Mouse (Mus musculus): ENCODE results near the gene Sorbs1. TPM values are rescaled to one million over a fixed set of nuclear protein-coding genes. Genes with fewer than 3 reads are reported as not detected.
"Not testable (repeated sequence)": the region's sequence is repeated elsewhere in the genome, so short reads cannot be mapped to it uniquely, and the experiment has no call there.

Gene Sorbs1
- total RNA-seq (2021): 100 to 1,000 TPM; 642 to 766 TPM
- long read RNA-seq, experiment 1, partial matches to known transcripts: 34 of 90 reads
- long read RNA-seq, experiment 1, other reads (novel, unspliced or antisense): 55 of 90 reads
- long read RNA-seq, experiment 2, partial matches to known transcripts: 14 of 64 reads
- long read RNA-seq, experiment 2, other reads (novel, unspliced or antisense): 48 of 64 reads

DNA sequence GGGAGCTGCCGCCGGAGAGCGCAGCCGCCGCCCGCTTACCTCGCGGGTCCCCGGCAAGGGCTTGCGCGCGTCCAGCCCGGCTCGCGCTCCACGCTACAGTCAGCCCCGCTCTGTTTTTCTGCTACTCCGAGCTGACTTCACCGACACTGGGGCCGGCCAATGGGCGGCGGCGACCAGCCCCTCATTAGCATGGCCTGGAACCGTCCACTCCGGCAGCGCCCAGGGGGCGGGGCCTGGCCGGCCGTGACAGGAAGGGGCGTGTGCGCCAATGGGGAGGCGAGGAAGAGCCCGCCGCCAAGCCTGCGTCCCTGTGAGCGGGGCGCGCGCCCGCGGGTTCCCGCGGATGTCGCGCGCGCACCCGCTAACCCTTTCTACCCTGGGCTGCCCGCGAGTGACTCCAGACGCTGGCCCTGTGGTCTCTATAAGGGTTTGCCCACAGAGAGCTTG, at the start of gene Sorbs1:
Sorbs1 (minus strand) TSS at position 148 of the 447 bp plus-strand sequence.
- DNase-seq: peak; percentile 96 to 99

DNA sequence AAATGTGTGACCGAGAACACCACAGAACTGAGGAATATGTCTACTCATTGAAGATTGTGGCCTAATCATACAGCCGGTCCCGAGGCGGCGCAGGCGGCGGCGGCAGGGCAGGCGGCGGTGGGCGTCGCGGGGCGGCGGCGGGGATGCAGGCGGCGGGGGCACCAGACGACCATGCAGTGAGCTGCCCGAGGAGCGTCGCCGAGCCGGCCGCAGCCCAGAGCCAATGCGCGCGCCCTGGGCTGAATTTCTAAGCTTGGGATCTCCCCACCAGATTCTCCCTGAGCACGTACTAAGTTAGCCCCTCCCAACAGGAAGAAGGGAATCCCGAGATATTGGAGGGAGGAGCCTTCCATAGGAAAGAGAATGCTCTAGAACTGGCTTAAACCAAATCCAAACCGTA, 47.9 kb upstream of the Sorbs1 start:
- not testable (repeated sequence) for DNase-seq

DNA sequence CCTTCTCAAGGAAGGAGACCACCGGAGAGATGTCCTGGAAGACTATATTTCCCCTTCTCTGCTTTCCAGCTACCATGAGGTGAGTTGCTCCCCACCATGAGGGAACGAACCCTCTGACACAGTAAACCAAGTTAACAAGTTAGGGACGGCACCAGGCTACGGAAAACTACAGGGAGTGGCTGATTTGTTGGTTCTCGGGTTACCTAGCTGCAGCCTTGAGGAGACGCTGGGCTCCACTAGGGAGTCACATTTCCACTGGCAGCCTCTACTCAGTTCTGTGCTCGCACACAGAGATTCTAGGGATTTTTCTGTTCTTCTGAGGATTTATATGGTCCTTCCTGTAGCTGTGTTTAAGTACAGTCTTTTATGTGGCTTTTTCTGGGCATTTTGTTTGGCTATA, 42.5 kb upstream of the Sorbs1 start:
- DNase-seq: no peak

GRCm38 (mm10) chr19:40555136-40555535, 41.6 kb upstream of the Sorbs1 start:
- no peak for DNase-seq

DNA sequence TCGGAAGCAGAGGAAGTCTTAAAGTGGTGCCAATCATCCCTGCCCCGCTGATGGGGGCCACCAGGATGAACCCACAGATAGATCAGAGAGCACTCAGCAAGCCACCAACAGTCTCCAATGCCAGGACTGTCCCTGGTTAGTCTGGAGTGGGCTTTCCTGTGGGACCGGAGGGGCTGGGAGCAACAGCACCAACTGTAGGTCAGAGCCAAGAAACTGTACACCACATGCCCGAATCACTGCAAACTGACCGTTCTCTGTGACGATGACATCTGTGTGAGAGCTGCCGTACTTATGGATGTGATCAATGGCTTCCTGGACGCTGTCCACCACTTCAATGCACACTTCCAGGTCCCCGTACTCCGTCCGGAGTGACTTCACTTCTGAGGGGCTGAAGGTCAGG, 40.8 kb upstream of the Sorbs1 start:
- no peak for DNase-seq

DNA sequence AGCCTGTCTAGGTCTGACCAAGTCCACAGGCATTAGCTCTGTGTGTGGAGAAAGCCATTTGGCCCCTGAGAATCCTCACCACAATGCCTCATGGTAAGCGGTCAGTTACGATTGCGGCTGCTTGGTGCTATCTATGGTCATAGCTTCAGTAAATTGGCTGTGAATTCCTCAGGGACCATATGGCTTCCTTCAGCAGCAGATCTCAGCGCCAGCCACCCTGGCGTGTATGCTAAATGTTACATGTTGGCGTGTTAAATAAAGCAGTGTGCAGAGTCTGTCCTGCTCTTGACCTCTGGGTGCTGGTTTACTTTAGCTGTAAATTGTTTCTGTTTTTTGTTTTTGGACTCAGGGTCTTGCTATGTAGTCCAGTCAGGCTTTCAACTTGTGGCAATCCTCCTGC, 40.3 kb upstream of the Sorbs1 start:
- DNase-seq: no peak

GRCm38 (mm10) chr19:40553014-40553789, 39.6 kb upstream of the Sorbs1 start:
- DNase-seq: no peak

DNA sequence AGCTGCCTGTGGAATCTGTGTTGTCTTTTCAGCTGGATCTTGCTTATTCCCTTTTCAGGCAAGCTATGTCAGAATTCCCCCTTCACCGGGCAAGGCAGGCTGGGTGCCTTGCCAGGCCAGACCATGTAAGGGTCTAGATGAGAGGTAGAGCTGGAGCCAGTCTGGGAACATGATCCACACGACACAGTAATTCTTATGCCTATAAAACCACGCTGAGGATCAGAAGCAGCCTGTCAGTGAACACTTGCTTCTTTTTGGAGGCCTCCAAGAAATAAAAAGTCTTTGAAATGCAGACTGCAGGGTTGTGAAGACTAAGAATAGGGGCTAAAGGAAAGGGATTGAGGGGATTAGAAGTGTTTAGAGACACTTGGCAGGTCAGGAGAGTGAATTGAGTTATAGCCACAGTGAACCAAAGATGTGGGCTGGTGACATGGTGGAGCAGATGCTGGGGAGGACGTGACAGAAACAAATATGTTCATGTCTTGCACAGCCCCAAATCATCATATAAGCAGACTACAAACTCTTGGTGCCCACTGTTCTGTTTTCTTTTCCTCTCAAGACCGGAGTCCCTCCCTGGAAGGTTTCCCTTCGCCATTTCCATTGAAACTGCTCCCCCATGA, 36.0 kb upstream of the Sorbs1 start:
- DNase-seq: no peak

DNA sequence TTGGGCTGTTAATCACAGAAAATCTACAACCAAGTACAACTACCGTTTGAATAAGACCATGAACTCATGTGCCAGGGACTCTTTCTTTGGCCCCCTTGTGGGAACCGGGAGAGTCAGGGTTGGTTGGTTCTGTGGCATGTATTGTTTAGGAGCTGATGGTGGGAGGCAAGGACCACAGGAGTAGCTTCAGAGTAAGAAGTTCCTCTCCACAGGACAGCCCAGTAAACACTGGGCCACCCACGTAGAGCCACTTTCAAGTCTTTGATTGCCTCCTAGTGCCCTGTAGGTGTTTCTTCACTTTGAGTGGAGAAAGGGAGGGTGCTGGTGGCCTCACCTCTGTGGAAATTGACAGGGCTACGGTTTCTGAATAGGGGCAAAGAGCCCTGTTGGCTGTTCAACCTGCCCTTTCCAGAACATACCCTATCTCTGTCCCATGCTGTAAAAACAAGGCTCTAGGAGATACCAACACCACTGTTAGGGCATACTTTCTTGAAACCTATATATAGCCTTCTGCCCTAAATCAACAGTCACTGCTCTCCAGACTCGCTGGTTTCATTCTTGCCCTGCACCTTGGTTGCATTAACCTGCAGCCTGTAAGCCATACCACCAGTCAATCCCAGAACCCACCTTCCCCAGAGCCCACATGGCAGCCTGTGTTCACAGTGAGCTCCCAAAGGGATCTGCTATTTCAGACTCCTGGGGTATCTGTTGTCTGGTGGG, 35.4 kb upstream of the Sorbs1 start:
- DNase-seq: no peak

GRCm38 (mm10) chr19:40548386-40548785, 34.8 kb upstream of the Sorbs1 start:
- DNase-seq: no peak

GRCm38 (mm10) chr19:40544856-40545255, 31.3 kb upstream of the Sorbs1 start:
- DNase-seq: peak; percentile 62 to 80

- DNase-seq: no peak
These were observed 29.2 kb upstream of the Sorbs1 start for GRCm38 (mm10) chr19:40542776-40543175.

DNA sequence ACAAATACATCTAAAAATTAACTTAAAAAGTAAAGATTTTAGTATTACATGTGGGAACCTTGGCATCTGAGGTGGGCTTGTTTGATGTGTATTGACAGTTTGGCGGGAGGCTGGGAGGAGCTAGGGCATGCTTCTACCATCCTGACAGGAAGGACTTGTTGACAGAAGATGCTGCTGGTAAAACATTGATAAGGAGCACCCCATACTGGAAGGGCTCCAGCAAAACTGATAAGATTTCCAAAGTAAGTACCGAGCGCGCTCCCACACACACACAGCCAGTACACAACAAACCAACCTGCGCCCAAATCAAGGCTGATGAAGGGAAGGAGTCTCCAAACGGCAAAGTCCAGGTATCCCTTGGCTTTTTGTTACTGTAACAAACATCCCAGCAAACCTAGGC, 22.9 kb upstream of the Sorbs1 start:
- DNase-seq: peak in 1 of 2 experiments; percentile 23

DNA sequence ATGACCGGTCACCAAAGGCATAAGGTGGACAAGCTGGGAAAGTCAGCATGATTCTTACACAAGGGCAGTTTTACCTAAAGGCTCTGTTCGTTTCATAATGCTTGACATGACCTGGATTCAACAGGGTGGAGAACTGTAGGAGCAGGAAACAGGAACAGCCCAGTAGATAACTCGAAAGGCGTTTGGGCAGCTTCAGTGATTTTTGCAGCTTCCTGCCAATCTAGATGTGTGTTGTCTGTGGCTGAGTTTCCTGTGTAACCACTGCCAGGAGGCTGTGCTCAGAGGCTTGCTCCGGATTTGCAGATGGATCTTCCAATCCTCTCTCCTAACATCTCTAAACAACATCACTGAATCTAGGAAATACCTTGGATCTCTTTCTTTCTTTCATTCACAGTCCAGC, 18.9 kb upstream of the Sorbs1 start:
- DNase-seq: peak in 1 of 2 experiments; percentile 63

GRCm38 (mm10) chr19:40530323-40530722, 16.7 kb upstream of the Sorbs1 start:
- no peak for DNase-seq

- DNase-seq: no peak
These were observed 14.7 kb upstream of the Sorbs1 start for GRCm38 (mm10) chr19:40528254-40528653.

- no peak for DNase-seq
These were observed 12.9 kb upstream of the Sorbs1 start for GRCm38 (mm10) chr19:40526367-40527014.

- DNase-seq: no peak
These were observed 9.9 kb upstream of the Sorbs1 start for GRCm38 (mm10) chr19:40523431-40524005.

GRCm38 (mm10) chr19:40520403-40520802, 6.8 kb upstream of the Sorbs1 start:
- DNase-seq: no peak

DNA sequence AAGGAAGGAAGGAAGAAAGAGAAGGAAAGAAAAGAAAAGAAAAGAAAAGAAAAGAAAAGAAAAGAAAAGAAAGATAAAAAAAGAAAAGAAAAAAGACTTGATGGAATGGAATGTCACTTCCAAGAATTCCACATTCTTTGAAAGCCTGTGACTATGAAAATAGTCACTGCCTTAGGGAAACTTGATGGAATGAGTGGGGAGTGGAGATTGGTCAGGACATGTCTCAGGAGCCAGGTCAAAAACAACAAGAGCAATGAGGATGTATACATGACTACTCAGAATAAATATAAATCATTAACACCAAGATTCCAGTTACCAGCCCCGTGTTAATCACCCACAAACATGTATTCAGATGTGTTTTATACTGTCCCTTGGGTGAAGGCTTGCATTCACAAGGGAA, 5.1 kb upstream of the Sorbs1 start:
- no peak for DNase-seq

GRCm38 (mm10) chr19:40515596-40515995, 2.0 kb upstream of the Sorbs1 start:
- no peak for DNase-seq

- DNase-seq: no peak
These were observed 797 bp upstream of the Sorbs1 start for GRCm38 (mm10) chr19:40514376-40514775.

All from heart, adult 18-20 months (tissue).